Mouse (Mus musculus) ES-Bruce4 (cell line): ENCODE data around the gene Slc25a53.

Experiments
- CTCF ChIP-seq: IDR thresholded peaks from one replicate; pipeline ENCODE4 v1.8.1; 2011; ENCODE audit warnings: low read depth, low read length
- POLR2A ChIP-seq: IDR thresholded peaks from one replicate; pipeline ENCODE4 v1.8.1; 2011; ENCODE audit warnings: low read length; ENCODE audit not compliant: insufficient read depth

GRCm38 (mm10) chrX:136976424-136977084 lies 61.5 kb downstream of the Slc25a53 start, which contains the start of the genes Tmsb15l and Tmsb15b1:
- peak; percentile 66 for TF ChIP-seq POLR2A
- TF ChIP-seq CTCF = no peak
